Mouse (Mus musculus): Measurements from ENCODE around the gene Ppp1r3d.

Gene Ppp1r3d

GRCm38 (mm10) chr2:178414261-178415149, at the start of gene Ppp1r3d, which contains the start of gene Fam217b:
Gene Ppp1r3d (minus strand): TSS chr2:178414472.
Gene Fam217b (plus strand): TSS chr2:178414524.
- DNase-seq (ENCODE audit: low spot score): no peak

DNA sequence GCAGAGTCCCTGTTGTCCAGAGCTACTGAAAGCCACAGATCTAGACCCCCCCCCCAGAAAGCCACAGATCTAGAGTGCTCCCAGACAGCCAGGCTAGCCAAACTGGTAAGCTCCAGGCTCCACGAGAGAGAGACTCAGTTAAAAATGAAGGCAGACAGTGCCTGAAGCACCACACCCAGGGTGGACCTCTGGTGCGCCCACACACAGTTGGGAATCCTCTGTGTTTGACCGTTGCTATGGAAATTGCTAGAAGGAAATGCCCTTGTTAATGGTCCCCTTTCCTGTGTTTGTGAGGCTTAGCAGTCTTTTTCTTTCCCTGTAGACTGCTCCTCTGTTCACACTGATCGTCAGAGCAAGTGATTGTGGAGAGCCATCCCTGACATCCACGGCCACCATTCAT, 46.1 kb upstream of the Ppp1r3d start:
- DNase-seq (ENCODE audit: low spot score): no peak

- DNase-seq (ENCODE audit: low spot score): no peak
Measured at GRCm38 (mm10) chr2:178457414-178457813, 43.1 kb upstream of the Ppp1r3d start.

- DNase-seq (ENCODE audit: low spot score): peak; percentile 12
Measured at GRCm38 (mm10) chr2:178454664-178455516, 40.6 kb upstream of the Ppp1r3d start.

- no peak for DNase-seq (ENCODE audit: low spot score)
Measured at GRCm38 (mm10) chr2:178450961-178451360, 36.7 kb upstream of the Ppp1r3d start.

DNA sequence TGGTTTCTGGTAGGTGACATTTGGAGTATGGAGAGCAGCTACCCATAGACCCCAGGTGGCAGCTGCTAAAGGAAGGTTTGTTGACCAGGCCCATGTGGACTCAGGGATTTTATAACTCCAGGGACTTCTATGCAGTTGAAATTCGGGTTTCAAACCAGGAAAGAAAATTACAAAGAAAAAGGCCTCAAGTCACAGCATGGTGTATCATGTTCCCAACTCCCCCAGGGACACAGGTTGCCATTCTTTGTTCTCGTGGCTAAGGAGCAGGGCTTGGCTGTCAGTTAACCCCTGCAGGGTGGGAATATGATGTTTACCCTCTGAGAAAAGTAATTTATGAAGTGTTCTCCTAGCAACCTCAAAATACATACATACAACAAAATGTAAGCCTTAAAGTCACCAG, 36.0 kb upstream of the Ppp1r3d start:
- no peak for DNase-seq (ENCODE audit: low spot score)

- no peak for DNase-seq (ENCODE audit: low spot score)
Measured at GRCm38 (mm10) chr2:178449386-178449785, 35.1 kb upstream of the Ppp1r3d start.

DNA sequence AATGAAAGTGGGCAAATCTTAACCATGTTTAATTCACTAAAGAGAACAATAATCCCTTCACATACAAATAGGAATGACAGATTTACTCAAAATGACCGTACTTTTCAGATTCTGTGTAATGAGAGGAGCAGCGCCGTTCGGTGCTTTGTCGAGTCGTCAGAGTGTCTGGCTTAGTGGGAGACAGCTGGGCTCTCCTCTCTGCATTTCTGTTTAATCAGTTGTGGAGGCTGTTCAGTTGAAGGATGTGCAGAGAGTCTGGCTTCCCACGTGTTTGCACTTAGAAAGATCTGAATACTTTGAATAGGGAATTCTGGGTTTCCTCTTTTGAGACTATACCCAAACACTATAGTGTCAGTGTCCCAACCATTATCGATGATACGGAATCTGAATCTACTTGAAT, 23.0 kb upstream of the Ppp1r3d start:
- DNase-seq (ENCODE audit: low spot score): no peak

DNA sequence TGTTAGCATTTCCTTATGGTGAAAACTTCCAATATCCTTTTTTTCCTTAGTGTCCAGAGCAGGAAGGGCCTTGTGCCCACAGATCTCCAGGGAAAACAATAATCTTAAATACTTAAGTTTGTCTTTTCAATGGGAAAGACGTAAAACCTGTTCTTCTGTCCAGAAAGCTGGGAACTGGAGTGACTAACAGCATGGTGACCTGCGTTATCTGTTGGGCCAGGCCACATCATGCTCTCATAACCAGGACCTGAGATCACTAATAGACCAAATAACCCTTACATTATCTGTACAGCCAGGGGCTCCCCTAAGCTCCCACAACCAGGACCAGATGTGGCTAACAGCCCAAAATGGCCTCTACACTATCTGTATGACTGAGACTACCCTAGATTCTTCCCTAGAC, 19.6 kb upstream of the Ppp1r3d start:
- no peak for DNase-seq (ENCODE audit: low spot score)

DNA sequence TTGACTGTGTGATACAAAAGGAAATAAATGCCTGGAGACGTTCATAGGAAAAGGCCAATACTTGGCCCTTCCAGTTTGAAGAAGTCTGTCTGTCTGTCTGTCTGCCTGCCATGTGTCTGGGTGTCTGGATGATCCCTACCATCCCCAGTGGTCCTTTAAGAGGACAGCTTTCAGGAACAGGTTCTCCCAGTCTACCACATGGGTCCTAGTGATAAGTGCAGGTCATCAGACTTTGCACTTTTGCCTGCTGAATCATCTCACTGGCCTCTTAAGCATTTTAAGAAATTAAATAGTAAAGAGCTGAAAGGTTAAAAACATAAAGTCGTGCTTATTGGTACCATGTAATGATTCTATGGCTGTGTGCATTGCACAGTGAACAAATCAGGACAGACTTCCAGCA, 19.2 kb upstream of the Ppp1r3d start:
- DNase-seq (ENCODE audit: low spot score): no peak

DNA sequence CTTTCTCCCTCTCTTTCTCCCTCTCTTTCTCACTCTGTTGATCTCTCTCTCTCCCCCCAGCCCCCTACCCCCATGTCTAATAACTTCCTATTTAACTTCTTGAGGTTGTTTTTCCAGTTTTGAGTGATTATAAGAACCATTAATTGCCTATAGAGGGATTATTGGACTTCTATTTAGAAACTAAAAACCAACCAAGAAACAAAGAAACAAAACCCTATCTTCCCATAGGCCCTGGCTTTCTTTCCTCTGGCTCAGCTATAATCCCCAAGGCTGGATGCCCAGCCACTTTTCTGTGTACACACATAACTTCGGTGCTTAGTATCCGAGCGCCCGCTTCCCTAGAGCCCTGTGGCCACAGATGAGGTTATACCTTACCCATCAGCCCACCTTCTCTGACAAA, 16.0 kb upstream of the Ppp1r3d start, which contains the start of gene Cdh26:
Cdh26 (plus strand) TSS at position 301 of the 400 bp plus-strand sequence.
- DNase-seq (ENCODE audit: low spot score): no peak

GRCm38 (mm10) chr2:178429426-178429825, 15.2 kb upstream of the Ppp1r3d start:
- no peak for DNase-seq (ENCODE audit: low spot score)

- no peak for DNase-seq (ENCODE audit: low spot score)
Measured at GRCm38 (mm10) chr2:178428676-178429075, 14.4 kb upstream of the Ppp1r3d start.

DNA sequence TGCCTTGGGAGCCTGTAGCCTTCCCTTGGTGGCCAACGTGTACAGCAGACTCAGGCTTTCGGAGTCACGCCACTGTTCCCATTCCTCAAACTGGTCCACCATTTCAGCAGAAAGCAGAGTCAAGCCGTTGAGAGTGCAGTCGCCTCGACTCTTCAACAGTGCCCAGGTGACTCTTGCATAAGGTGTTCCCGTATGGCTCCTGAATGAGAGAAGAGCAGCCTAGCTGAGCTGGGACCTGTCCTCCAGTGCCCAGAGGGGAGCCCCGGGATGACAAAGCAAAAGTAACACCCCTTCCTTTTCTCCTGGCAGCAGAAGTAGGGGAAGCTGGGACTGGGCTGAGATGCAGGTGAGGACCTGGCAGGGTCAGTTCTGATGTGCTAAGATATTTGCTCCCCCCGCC, 13.9 kb upstream of the Ppp1r3d start:
- DNase-seq (ENCODE audit: low spot score): no peak

- no peak for DNase-seq (ENCODE audit: low spot score)
Measured at GRCm38 (mm10) chr2:178427181-178427580, 12.9 kb upstream of the Ppp1r3d start.

- DNase-seq (ENCODE audit: low spot score): peak; percentile 31
Measured at GRCm38 (mm10) chr2:178426229-178426628, 12.0 kb upstream of the Ppp1r3d start.

DNA sequence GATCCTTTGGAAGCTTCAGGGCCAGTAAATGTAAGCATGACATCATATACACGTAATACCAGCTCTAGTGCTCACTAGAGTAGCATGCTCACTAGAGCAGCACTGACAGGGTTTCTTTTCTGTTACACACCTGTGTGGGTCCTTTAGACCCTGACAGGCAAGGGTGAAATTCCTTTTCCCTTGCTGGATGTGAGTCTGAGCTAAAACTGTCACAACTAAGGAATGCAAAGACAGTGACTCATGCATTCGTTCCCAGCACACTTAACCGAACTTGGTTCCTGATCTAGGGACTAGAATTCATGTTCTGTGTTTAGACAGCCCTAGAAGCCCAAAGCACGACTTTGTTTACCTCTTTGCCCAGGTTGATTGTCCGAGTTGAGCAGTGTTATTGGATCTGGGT, 9.0 kb upstream of the Ppp1r3d start:
- no peak for DNase-seq (ENCODE audit: low spot score)

DNA sequence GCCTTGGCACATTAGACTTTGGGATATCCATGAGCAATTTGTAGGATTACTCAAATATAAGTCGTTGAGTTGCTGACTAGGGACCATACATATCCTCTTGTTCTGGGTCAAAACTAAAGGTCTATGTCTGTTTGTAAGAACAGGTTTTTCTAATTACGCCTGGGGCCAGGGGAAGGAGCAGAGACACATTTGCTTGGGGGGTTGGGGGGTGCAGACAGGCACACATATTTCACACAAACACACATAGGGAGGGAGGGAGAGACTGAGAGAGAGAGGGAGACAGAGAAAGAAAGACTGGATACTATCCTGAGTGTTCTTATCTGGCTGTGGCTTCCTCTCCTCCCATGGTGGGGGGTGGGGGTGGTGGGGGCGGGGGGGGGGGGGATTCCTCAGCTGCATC, 7.9 kb upstream of the Ppp1r3d start:
- DNase-seq (ENCODE audit: low spot score): no peak

GRCm38 (mm10) chr2:178421603-178422002, 7.3 kb upstream of the Ppp1r3d start:
- DNase-seq (ENCODE audit: low spot score): no peak

GRCm38 (mm10) chr2:178420576-178420975, 6.3 kb upstream of the Ppp1r3d start:
- no peak for DNase-seq (ENCODE audit: low spot score)

DNA sequence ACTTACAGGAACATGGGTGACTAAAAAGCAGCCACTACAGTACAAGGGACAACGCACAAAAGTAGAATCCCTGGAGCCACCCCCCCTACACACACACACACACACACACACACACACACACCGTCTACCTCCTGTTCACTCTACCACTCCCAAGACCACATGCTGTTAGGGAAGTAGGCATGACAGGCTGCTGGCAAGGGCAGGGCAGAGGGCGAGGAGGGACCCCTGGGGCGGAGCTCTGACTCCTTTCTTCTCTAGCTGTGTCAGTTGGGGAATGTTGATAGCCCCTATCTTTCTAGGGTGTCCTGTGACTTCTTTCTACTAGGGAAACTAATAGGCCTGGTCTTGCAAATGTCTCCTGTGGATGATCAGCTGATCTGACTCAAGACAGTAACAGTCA, 2.7 kb upstream of the Ppp1r3d start:
- DNase-seq (ENCODE audit: low spot score): no peak

DNA sequence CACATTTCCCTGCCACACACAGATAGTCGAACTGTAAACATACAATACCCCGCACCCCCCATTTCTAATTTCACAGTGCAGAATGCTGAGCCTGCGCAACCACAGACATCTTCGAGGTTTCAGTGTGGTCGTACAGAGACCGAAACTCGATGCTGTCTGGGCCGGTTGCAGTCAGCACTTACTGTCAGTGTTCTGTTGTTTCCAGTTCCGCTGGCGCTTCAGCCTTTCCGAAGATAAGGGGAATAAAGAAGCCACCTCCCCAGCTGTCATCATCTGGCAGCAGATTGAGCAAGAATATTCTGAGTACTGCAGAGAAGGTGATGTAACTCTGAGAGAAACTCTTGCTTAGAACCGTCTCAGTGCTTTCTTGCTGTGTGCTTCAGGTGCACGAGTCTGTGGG, 2.2 kb upstream of the Ppp1r3d start:
- DNase-seq (ENCODE audit: low spot score): no peak

DNA sequence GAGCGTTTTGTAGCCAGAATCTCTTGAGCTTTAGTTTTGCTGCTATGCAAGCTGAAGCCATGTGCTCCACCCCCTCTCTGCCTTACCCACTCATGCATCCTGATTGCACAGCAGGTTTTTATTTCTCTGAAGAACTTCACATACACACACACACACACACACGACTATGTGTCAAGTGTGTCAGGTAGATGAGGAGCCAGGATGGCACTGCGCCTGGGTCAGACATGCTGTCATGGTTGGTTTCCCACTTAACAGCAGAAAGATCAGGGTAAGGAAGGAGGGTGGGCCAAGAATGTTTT, 827 bp upstream of the Ppp1r3d start:
- DNase-seq (ENCODE audit: low spot score): no peak
